ENCODE assay signal across 17 mouse cellular contexts in genomic region chr12:104640934-104641333, GRCm38 (mm10).
DNase-seq lines count a peak whose midpoint lies in the region; ATAC-seq lines count a peak whose summit lies in the region.
"Had no signal": no experiment of that assay in that cellular context is flagged by ENCODE, and none has a peak within 500 bp of the region (broad histone marks: within the 10 kb centered on the region; RNA-seq: fewer than 3 reads in every experiment).

No protein-coding gene starts in this region.

- no peak overlapping the region for H3K4me2 ChIP-seq in heart, embryonic 11.5 days
- H3K4me2 ChIP-seq in midbrain, embryonic 15.5 days = no peak overlapping the region
- H3K4me2 ChIP-seq: embryonic facial prominence, embryonic 13.5 days; forebrain, embryonic 13.5 days; lung, embryonic 15.5 days had no signal

- no peak for ATAC-seq in heart, embryonic 11.5 days (replicated peaks; ENCODE audit: insufficient number of reproducible peaks, low FRiP score, low TSS enrichment)
- ATAC-seq in midbrain, embryonic 15.5 days (replicated peaks) = no peak
- no peak for ATAC-seq in activated CD4-positive, CD25-positive, alpha-beta regulatory T cell, adult 4 months
- ATAC-seq: forebrain, embryonic 13.5 days had no signal

- DNase-seq in heart, adult 18-20 months = peak; percentile 71 to 81
- DNase-seq in urinary bladder, postnatal 25 days (ENCODE audit: low spot score) = peak; percentile 11
- DNase-seq in urinary bladder, adult 2 months (ENCODE audit: low spot score) = no peak
- peak; percentile 57 to 71 for DNase-seq in heart, adult 9 months (ENCODE audit: low spot score in 2 of 2)
- no peak for DNase-seq in T-cell, adult 2 months (ENCODE audit: low spot score)
- DNase-seq: adrenal gland, adult 2 months; B cell, adult 2 months; cerebellum, adult 2 months; liver; retina, postnatal 1 day had no signal

- H3K36me3 ChIP-seq in heart, embryonic 11.5 days (ENCODE audit: control insufficient read depth, insufficient read depth, low read length) = no peaks in the 10 kb centered on the region
- no peaks in the 10 kb centered on the region for H3K36me3 ChIP-seq in midbrain, embryonic 15.5 days (replicated peaks)
- H3K36me3 ChIP-seq: embryonic facial prominence, embryonic 13.5 days; lung, embryonic 15.5 days; midbrain, embryonic 10.5 days had no signal

- no peak overlapping the region for H3K27ac ChIP-seq in heart, embryonic 11.5 days (ENCODE audit: low read depth, low read length)
- no peak overlapping the region for H3K27ac ChIP-seq in midbrain, embryonic 15.5 days
- H3K27ac ChIP-seq: embryonic facial prominence, embryonic 13.5 days; forebrain, embryonic 13.5 days; midbrain, embryonic 10.5 days had no signal

- WGBS in heart, embryonic 11.5 days (ENCODE audit: insufficient replicate concordance) = 89% methylated on average over 1 of the region's 1 CpGs
- 95% methylated on average over 1 of the region's 1 CpGs for WGBS in midbrain, embryonic 15.5 days

- no peak overlapping the region for H3K9ac ChIP-seq in heart, embryonic 11.5 days (ENCODE audit: low read depth, low read length)
- H3K9ac ChIP-seq in midbrain, embryonic 15.5 days = no peak overlapping the region
- H3K9ac ChIP-seq: embryonic facial prominence, embryonic 13.5 days; forebrain, embryonic 13.5 days; lung, embryonic 15.5 days had no signal

- H3K4me3 ChIP-seq in heart, embryonic 11.5 days (ENCODE audit: low read depth, low read length) = no peak overlapping the region
- no peak overlapping the region for H3K4me3 ChIP-seq in midbrain, embryonic 15.5 days
- H3K4me3 ChIP-seq: embryonic facial prominence, embryonic 13.5 days; forebrain, embryonic 13.5 days; lung, embryonic 15.5 days; midbrain, embryonic 10.5 days had no signal

- H3K27me3 ChIP-seq in heart, embryonic 11.5 days (ENCODE audit: control insufficient read depth, insufficient read depth, low read length) = peaks cover 34% of the 10 kb centered on the region
- H3K27me3 ChIP-seq in midbrain, embryonic 15.5 days (replicated peaks) = peaks cover 4% of the 10 kb centered on the region; the same call in 1 of the 2 replicates

- H3K9me3 ChIP-seq in heart, embryonic 11.5 days (replicated peaks; ENCODE audit: control insufficient read depth, low read length) = no peaks in the 10 kb centered on the region
- no peaks in the 10 kb centered on the region for H3K9me3 ChIP-seq in midbrain, embryonic 15.5 days
- H3K9me3 ChIP-seq: embryonic facial prominence, embryonic 13.5 days; lung, embryonic 15.5 days; midbrain, embryonic 10.5 days had no signal

- H3K4me1 ChIP-seq in heart, embryonic 11.5 days (ENCODE audit: control insufficient read depth, insufficient read depth, low read length) = peaks cover 14% of the 10 kb centered on the region
- peaks cover 15% of the 10 kb centered on the region for H3K4me1 ChIP-seq in midbrain, embryonic 15.5 days

Comparison
In these comparisons a context has a peak if more than half of its experiments do, and no peak if none do; other contexts are left out.
1. DNase-seq: peak in heart, adult 18-20 months (2 of 2), urinary bladder, postnatal 25 days (single experiment) and heart, adult 9 months (2 of 2); none in urinary bladder, adult 2 months (single experiment) and T-cell, adult 2 months (single experiment).